Mouse (Mus musculus) embryonic fibroblast, embryonic 13.5 days (primary cell): Measurements from ENCODE around the gene Ankrd39. TPM values are rescaled to one million over a fixed set of nuclear protein-coding genes. Genes with fewer than 3 reads are reported as not detected.

Experiments used
- H3K27ac ChIP-seq: 2 replicates; pipeline ENCODE4 v1.5.1; 2012; ENCODE audit warnings: low read length, control low read depth, inconsistent platforms; ENCODE audit not compliant: insufficient read depth
- H3K4me1 ChIP-seq: 2 replicates; pipeline ENCODE4 v1.6.1; 2011; ENCODE audit warnings: low read length; ENCODE audit not compliant: control insufficient read depth, insufficient read depth
- H3K4me3 ChIP-seq: 2 replicates; pipeline ENCODE4 v1.5.1; 2011; ENCODE audit warnings: mild to moderate bottlenecking, control low read depth, low read length; ENCODE audit not compliant: insufficient read depth
- CTCF ChIP-seq: IDR thresholded peaks from 2 replicates; pipeline ENCODE4 v1.5.1; 2011; ENCODE audit warnings: mild to moderate bottlenecking, control low read depth, low read length, moderate library complexity, borderline replicate concordance; ENCODE audit not compliant: insufficient read depth
- POLR2A ChIP-seq: IDR thresholded peaks from 2 replicates; pipeline ENCODE4 v1.6.1; 2011; ENCODE audit warnings: low read depth, mild to moderate bottlenecking, control low read depth, low read length, moderate library complexity
- polyA plus RNA-seq: library from polyadenylated mRNA; stranded (reverse); fragments of >200 nt; gene quantifications from 2 replicates; pipeline ENCODE4 v1.2.4, GENCODE M21; 2011; ENCODE audit warnings: low read depth; ENCODE audit not compliant: missing spikeins, insufficient read length

Ankrd39 gene
- polyA plus RNA-seq, 1 experiment: 7.7 TPM

GRCm38 (mm10) chr1:36563197-36563596, 16.0 kb upstream of the Ankrd39 start:
- H3K4me1 ChIP-seq: peaks cover 3% of the 10 kb centered on the region; the same call in 1 of the 2 replicates
- TF ChIP-seq CTCF (no peak), POLR2A (no peak)

GRCm38 (mm10) chr1:36562388-36562787, 15.1 kb upstream of the Ankrd39 start:
- Histone ChIP-seq H3K4me1 (peaks cover 3% of the 10 kb centered on the region; the same call in 1 of the 2 replicates), H3K27ac (no peak overlapping the region), H3K4me3 (no peak overlapping the region)
- TF ChIP-seq CTCF (no peak), POLR2A (no peak)

More at GRCm38 (mm10) chr1:36563197-36563596, 16.0 kb upstream of the Ankrd39 start:
- H3K27ac ChIP-seq: no peak overlapping the region
- H3K4me3 ChIP-seq: no peak overlapping the region

DNA sequence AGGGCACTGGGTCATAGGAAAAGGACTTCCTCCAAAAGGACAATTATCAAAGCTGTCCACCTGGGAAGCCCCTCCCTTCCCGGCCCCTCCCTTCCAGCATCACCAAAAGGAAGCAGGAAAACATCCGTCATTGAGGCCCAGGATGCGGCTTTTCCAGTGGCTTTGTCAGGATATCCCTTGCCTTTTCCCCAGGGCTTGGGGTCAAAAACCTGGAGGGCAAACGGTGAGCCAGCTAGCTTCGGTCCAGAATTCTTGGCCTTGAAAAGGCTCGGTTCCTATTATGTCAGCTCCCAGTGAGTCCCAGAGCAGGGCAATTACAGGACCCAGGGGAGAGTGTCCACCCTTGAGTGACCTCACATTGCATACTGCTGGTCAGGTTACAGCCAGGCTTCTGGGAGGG, 13.7 kb upstream of the Ankrd39 start:
- TF ChIP-seq POLR2A: no peak
- TF ChIP-seq CTCF: no peak
- Histone ChIP-seq H3K27ac (no peak overlapping the region), H3K4me1 (no peaks in the 10 kb centered on the region; the same call in 1 of the 2 replicates), H3K4me3 (no peak overlapping the region)

DNA sequence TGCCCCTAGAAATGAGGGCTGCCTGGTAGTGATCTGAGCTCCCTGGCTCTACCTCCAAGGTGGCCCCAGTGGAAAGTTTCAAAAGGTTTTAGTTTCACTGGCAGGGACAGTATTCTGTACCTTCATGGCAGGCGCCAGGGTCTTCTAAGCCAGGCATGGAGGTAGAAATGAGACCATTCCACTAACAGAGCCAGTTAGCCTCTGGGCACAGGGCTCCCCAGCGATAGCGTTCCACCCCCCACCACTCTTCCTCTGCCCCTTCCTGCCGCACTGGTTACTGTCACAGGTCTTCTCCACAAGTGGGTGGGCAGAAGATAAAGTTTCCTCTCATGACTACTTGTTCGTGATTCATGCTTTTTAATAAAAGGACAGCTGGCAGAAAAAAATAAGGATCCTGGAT, 12.6 kb upstream of the Ankrd39 start:
- peaks cover 3% of the 10 kb centered on the region for H3K4me1 ChIP-seq
- TF ChIP-seq CTCF (no peak), POLR2A (no peak)
- H3K27ac ChIP-seq: no peak overlapping the region
- H3K4me3 ChIP-seq: no peak overlapping the region

GRCm38 (mm10) chr1:36559256-36559655, 12.0 kb upstream of the Ankrd39 start:
- Histone ChIP-seq H3K4me3 (no peak overlapping the region), H3K4me1 (peaks cover 3% of the 10 kb centered on the region), H3K27ac (no peak overlapping the region)
- TF ChIP-seq CTCF: no peak
- no peak for TF ChIP-seq POLR2A

GRCm38 (mm10) chr1:36558031-36558993, 11.1 kb upstream of the Ankrd39 start, which contains the start of gene Sema4c:
Sema4c (minus strand) TSS chr1:36558349.
- H3K4me1 ChIP-seq: peaks cover 3% of the 10 kb centered on the region
- TF ChIP-seq POLR2A: peak; percentile 61
- no peak for TF ChIP-seq CTCF
- H3K27ac ChIP-seq: peak within 1 kb of the TSS; percentile 76
- H3K4me3 ChIP-seq: peak within 1 kb of the TSS; percentile 61

DNA sequence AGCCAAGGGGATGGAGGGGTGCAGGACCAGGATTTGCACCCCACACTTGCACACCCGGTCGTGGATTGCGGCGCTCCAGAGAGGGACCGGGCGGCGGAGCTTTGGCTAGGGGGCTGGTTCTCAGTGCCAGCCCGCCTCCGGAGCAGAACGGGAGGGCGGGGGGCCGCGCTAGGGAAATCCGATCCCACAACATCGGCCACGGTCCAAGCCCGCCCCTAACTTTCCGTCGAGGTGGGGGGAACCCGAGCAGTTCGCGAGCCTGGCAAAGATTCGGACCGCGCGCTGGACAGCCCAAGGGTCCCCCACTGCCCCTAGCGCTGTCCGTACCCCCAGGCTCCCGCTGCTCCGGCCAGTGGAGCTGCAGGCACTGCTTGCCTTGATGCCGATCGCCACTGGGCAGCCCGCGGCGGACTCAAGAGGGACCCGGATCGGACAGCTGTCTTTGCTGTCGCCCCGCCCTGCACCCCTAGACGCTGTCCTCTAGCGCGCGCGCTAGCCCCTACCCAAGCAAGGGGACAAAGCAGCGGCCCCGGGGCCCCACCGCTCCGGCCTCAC, 10.3 kb upstream of the Ankrd39 start:
- H3K4me1 ChIP-seq: peaks cover 3% of the 10 kb centered on the region
- TF ChIP-seq CTCF: no peak
- peak; percentile 69 for TF ChIP-seq POLR2A
- peak overlapping the region; percentile 76 for H3K27ac ChIP-seq
- peak overlapping the region; percentile 61 for H3K4me3 ChIP-seq

- H3K4me3 ChIP-seq: peak overlapping the region; percentile 61
- peak overlapping the region; percentile 76 for H3K27ac ChIP-seq
- peaks cover 3% of the 10 kb centered on the region for H3K4me1 ChIP-seq
- TF ChIP-seq CTCF: peak; percentile 35; the same call in 1 of the 2 replicates
- peak; percentile 96 for TF ChIP-seq POLR2A
Observed at GRCm38 (mm10) chr1:36556553-36557456, 9.6 kb upstream of the Ankrd39 start.

GRCm38 (mm10) chr1:36555798-36556395, 8.7 kb upstream of the Ankrd39 start:
- peaks cover 3% of the 10 kb centered on the region for H3K4me1 ChIP-seq
- TF ChIP-seq POLR2A (peak; percentile 36; the same call in 1 of the 2 replicates), CTCF (no peak)

More at GRCm38 (mm10) chr1:36555798-36556395, 8.7 kb upstream of the Ankrd39 start:
- H3K4me3 ChIP-seq: peak overlapping the region; percentile 61
- peak overlapping the region; percentile 76 for H3K27ac ChIP-seq
